Mouse (Mus musculus) liver, embryonic 15.5 days (tissue): ENCODE results near the gene Olfr1499. TPM values are rescaled to one million over a fixed set of nuclear protein-coding genes. Genes with fewer than 3 reads are reported as not detected.
"Not testable (repeated sequence)": the region's sequence is repeated elsewhere in the genome, so short reads cannot be mapped to it uniquely, and the experiment has no call there.

Experiments used
- ATAC-seq: fragments of 200-750 bp; cut with Nextera tagmentation; 2 replicates; pipeline ENCODE4 v1.8.0; 2017; ENCODE audit warnings: moderate number of reproducible peaks, mild to moderate bottlenecking, moderate library complexity; ENCODE audit not compliant: insufficient read depth
- H3K27ac ChIP-seq: fragments of 300-500 bp; sonication (generic); replicated peaks from 2 replicates; pipeline ENCODE4 v1.5.1; 2015; ENCODE audit warnings: mild to moderate bottlenecking, inconsistent platforms
- H3K27me3 ChIP-seq: fragments of 300-500 bp; sonication (generic); 2 replicates; pipeline ENCODE4 v1.6.1; 2015; ENCODE audit warnings: mild to moderate bottlenecking, inconsistent platforms
- H3K36me3 ChIP-seq: fragments of 300-500 bp; sonication (generic); replicated peaks from 2 replicates; pipeline ENCODE4 v1.6.1; 2015; ENCODE audit warnings: moderate library complexity, mild to moderate bottlenecking, inconsistent platforms
- H3K4me1 ChIP-seq: fragments of 300-500 bp; sonication (generic); replicated peaks from 2 replicates; pipeline ENCODE4 v1.6.1; 2015; ENCODE audit warnings: inconsistent platforms
- H3K4me2 ChIP-seq: fragments of 300-500 bp; sonication (generic); 2 replicates; pipeline ENCODE4 v1.6.1; 2015; ENCODE audit warnings: moderate library complexity, mild to moderate bottlenecking, inconsistent platforms
- H3K4me3 ChIP-seq: fragments of 300-500 bp; sonication (generic); replicated peaks from 2 replicates; pipeline ENCODE4 v1.5.1; 2015; ENCODE audit warnings: mild to moderate bottlenecking, inconsistent platforms
- H3K9ac ChIP-seq: fragments of 300-500 bp; sonication (generic); 2 replicates; pipeline ENCODE4 v1.6.1; 2015; ENCODE audit warnings: moderate library complexity, mild to moderate bottlenecking, inconsistent platforms
- H3K9me3 ChIP-seq: fragments of 300-500 bp; sonication (generic); replicated peaks from 2 replicates; pipeline ENCODE4 v1.6.1; 2016; ENCODE audit warnings: inconsistent platforms
- WGBS: fragments of 180-500 bp; shearing (Covaris S2); methylation state at CpG from one replicate; pipeline ENCODE4 v1.1.7; 2015; ENCODE audit warnings: mixed read lengths; ENCODE audit not compliant: insufficient replicate concordance; 5-methylcytosine and 5-hydroxymethylcytosine counted together
- polyA plus RNA-seq: library from polyadenylated mRNA; unstranded; fragments of >200 nt; fragmentation: Nextera tagmentation; extraction: Ambion mirVana; gene quantifications from 2 replicates; pipeline ENCODE4 v1.2.1, GENCODE M21; 2015

Gene Olfr1499
- polyA plus RNA-seq = not detected in 2 replicates

- Histone ChIP-seq H3K36me3 (no peaks in the 10 kb centered on the region), H3K27ac (no peak within 1 kb of the TSS), H3K9ac (no peak within 1 kb of the TSS), H3K4me3 (no peak within 1 kb of the TSS), H3K9me3 (no peaks in the 10 kb centered on the region), H3K4me2 (no peak within 1 kb of the TSS), H3K4me1 (no peaks in the 10 kb centered on the region), H3K27me3 (no peaks in the 10 kb centered on the region)
- no peak for ATAC-seq
Observed at GRCm38 (mm10) chr19:13819347-13819746, at the start of gene Olfr1499. Gene Olfr1499 (minus strand): TSS chr19:13819447.

- H3K36me3 ChIP-seq = no peaks in the 10 kb centered on the region
- no peak for ATAC-seq
Observed at GRCm38 (mm10) chr19:13861495-13861894, 42.2 kb upstream of the Olfr1499 start, which contains the start of gene Olfr1502. Gene Olfr1502 (plus strand): TSS chr19:13861795.

GRCm38 (mm10) chr19:13850592-13850991 lies 31.3 kb upstream of the Olfr1499 start, which contains the start of gene Olfr1501:
Gene Olfr1501 (minus strand): TSS chr19:13850692.
- not testable (repeated sequence) for H3K4me2 ChIP-seq, H3K9me3 ChIP-seq, H3K4me1 ChIP-seq, H3K9ac ChIP-seq, H3K4me3 ChIP-seq, H3K27me3 ChIP-seq, H3K27ac ChIP-seq, ATAC-seq, H3K36me3 ChIP-seq

More at GRCm38 (mm10) chr19:13861495-13861894, 42.2 kb upstream of the Olfr1499 start, which contains the start of gene Olfr1502:
- Histone ChIP-seq H3K4me2 (no peak within 1 kb of the TSS), H3K9me3 (no peaks in the 10 kb centered on the region), H3K9ac (no peak within 1 kb of the TSS), H3K27me3 (no peaks in the 10 kb centered on the region), H3K27ac (no peak within 1 kb of the TSS), H3K4me1 (no peaks in the 10 kb centered on the region), H3K4me3 (no peak within 1 kb of the TSS)
- 50% methylated on average over 1 of the region's 1 CpGs for WGBS

GRCm38 (mm10) chr19:13830388-13830787 lies 11.1 kb upstream of the Olfr1499 start, which contains the start of gene Olfr1500:
Gene Olfr1500 (minus strand): TSS chr19:13830488.
- Histone ChIP-seq H3K4me3 (no peak within 1 kb of the TSS), H3K36me3 (no peaks in the 10 kb centered on the region), H3K9ac (no peak within 1 kb of the TSS), H3K4me2 (no peak within 1 kb of the TSS), H3K27me3 (no peaks in the 10 kb centered on the region), H3K4me1 (no peaks in the 10 kb centered on the region), H3K9me3 (no peaks in the 10 kb centered on the region), H3K27ac (no peak within 1 kb of the TSS)
- no peak for ATAC-seq

GRCm38 (mm10) chr19:13828447-13828846 lies 9.2 kb upstream of the Olfr1499 start:
- no peak overlapping the region for H3K9ac ChIP-seq
- no peak overlapping the region for H3K4me2 ChIP-seq
- no peaks in the 10 kb centered on the region for H3K4me1 ChIP-seq
- no peak overlapping the region for H3K4me3 ChIP-seq
- no peaks in the 10 kb centered on the region for H3K9me3 ChIP-seq
- H3K27me3 ChIP-seq = no peaks in the 10 kb centered on the region
- no peaks in the 10 kb centered on the region for H3K36me3 ChIP-seq
- no peak for ATAC-seq
- 61% methylated on average over 3 of the region's 3 CpGs for WGBS
- no peak overlapping the region for H3K27ac ChIP-seq

GRCm38 (mm10) chr19:13820847-13821246 lies 1.6 kb upstream of the Olfr1499 start:
- 17% methylated on average over 5 of the region's 5 CpGs for WGBS
- no peaks in the 10 kb centered on the region for H3K27me3 ChIP-seq
- no peaks in the 10 kb centered on the region for H3K9me3 ChIP-seq
- no peak overlapping the region for H3K27ac ChIP-seq
- no peak overlapping the region for H3K9ac ChIP-seq
- H3K4me3 ChIP-seq = no peak overlapping the region
- ATAC-seq = no peak
- H3K4me2 ChIP-seq = no peak overlapping the region
- no peaks in the 10 kb centered on the region for H3K36me3 ChIP-seq
- H3K4me1 ChIP-seq = no peaks in the 10 kb centered on the region

GRCm38 (mm10) chr19:13818827-13819226 lies 420 bp downstream of the Olfr1499 start:
- Histone ChIP-seq H3K27me3 (no peaks in the 10 kb centered on the region), H3K4me3 (no peak overlapping the region), H3K4me2 (no peak overlapping the region), H3K4me1 (no peaks in the 10 kb centered on the region), H3K9me3 (no peaks in the 10 kb centered on the region), H3K9ac (no peak overlapping the region), H3K27ac (no peak overlapping the region), H3K36me3 (no peaks in the 10 kb centered on the region)
- WGBS = 25% methylated on average over 5 of the region's 5 CpGs
- no peak for ATAC-seq

- Histone ChIP-seq H3K27me3 (no peaks in the 10 kb centered on the region), H3K4me3 (no peak overlapping the region), H3K9me3 (no peaks in the 10 kb centered on the region), H3K4me1 (no peaks in the 10 kb centered on the region), H3K36me3 (no peaks in the 10 kb centered on the region), H3K9ac (no peak overlapping the region), H3K4me2 (no peak overlapping the region), H3K27ac (no peak overlapping the region)
- 51% methylated on average over 2 of the region's 2 CpGs for WGBS
- ATAC-seq = no peak
Observed at GRCm38 (mm10) chr19:13812823-13813222, 6.4 kb downstream of the Olfr1499 start.

- not testable (repeated sequence) for H3K27me3 ChIP-seq, H3K27ac ChIP-seq, H3K36me3 ChIP-seq, H3K9ac ChIP-seq, H3K9me3 ChIP-seq, H3K4me3 ChIP-seq, H3K4me2 ChIP-seq, ATAC-seq, H3K4me1 ChIP-seq
- WGBS = 36% methylated on average over 1 of the region's 1 CpGs
Observed at GRCm38 (mm10) chr19:13805486-13805885, 13.8 kb downstream of the Olfr1499 start.

- H3K27me3 ChIP-seq = no peaks in the 10 kb centered on the region
- no peak within 1 kb of the TSS for H3K4me2 ChIP-seq
- ATAC-seq = no peak
- H3K9me3 ChIP-seq = no peaks in the 10 kb centered on the region
- H3K9ac ChIP-seq = no peak within 1 kb of the TSS
- no peaks in the 10 kb centered on the region for H3K36me3 ChIP-seq
- no peak within 1 kb of the TSS for H3K4me3 ChIP-seq
- no peak within 1 kb of the TSS for H3K27ac ChIP-seq
- no peaks in the 10 kb centered on the region for H3K4me1 ChIP-seq
Observed at GRCm38 (mm10) chr19:13798102-13798501, 21.1 kb downstream of the Olfr1499 start, which contains the start of gene Olfr1497. Gene Olfr1497 (minus strand): TSS chr19:13798202.

GRCm38 (mm10) chr19:13777578-13777977 lies 41.7 kb downstream of the Olfr1499 start, which contains the start of gene Olfr1496:
Gene Olfr1496 (plus strand): TSS chr19:13777878.
- Histone ChIP-seq H3K9me3 (no peaks in the 10 kb centered on the region), H3K4me1 (no peaks in the 10 kb centered on the region), H3K4me2 (no peak within 1 kb of the TSS), H3K27me3 (no peaks in the 10 kb centered on the region), H3K36me3 (no peaks in the 10 kb centered on the region), H3K4me3 (no peak within 1 kb of the TSS), H3K27ac (no peak within 1 kb of the TSS), H3K9ac (no peak within 1 kb of the TSS)
- ATAC-seq = no peak
- 60% methylated on average over 1 of the region's 1 CpGs for WGBS

- H3K27ac ChIP-seq = no peak overlapping the region
- no peak overlapping the region for H3K9ac ChIP-seq
- H3K36me3 ChIP-seq = no peaks in the 10 kb centered on the region
- H3K4me3 ChIP-seq = no peak overlapping the region
- no peaks in the 10 kb centered on the region for H3K27me3 ChIP-seq
- ATAC-seq = no peak
- H3K4me1 ChIP-seq = no peaks in the 10 kb centered on the region
- H3K4me2 ChIP-seq = no peak overlapping the region
- 70% methylated on average over 9 of the region's 9 CpGs for WGBS
- no peaks in the 10 kb centered on the region for H3K9me3 ChIP-seq
Observed at GRCm38 (mm10) chr19:13768565-13769276, 50.5 kb downstream of the Olfr1499 start.
